Mouse (Mus musculus) layer of hippocampus, adult 6 months (tissue): ENCODE data around the gene Psme2. TPM values are rescaled to one million over a fixed set of nuclear protein-coding genes. Genes with fewer than 3 reads are reported as not detected.

Experiments used
- long read RNA-seq, 2 experiments: library from polyadenylated mRNA; unstranded; transcript quantifications; one replicate each; pipeline ENCODE4 v2.0.0; 2019 to 2020
- polyA plus RNA-seq: library from polyadenylated mRNA; unstranded; fragments of <200 nt; fragmentation: Nextera tagmentation; gene quantifications from 2 replicates; pipeline ENCODE4 v1.2.3, GENCODE M21; 2021

Gene Psme2
- 115 TPM in 2 replicates for polyA plus RNA-seq
- long read RNA-seq, experiment 1, transcript Psme2-201 (11 exons, 795 nt) = minor isoform, 5 of 67 reads
- long read RNA-seq, experiment 1, transcript Psme2-208 (11 exons, 962 nt) = major isoform, 56 of 67 reads
- long read RNA-seq, experiment 1, partial matches to known transcripts = 4 of 67 reads
- long read RNA-seq, experiment 1, other reads (novel, unspliced or antisense) = 1 of 67 reads
- long read RNA-seq, experiment 2, transcript Psme2-201 (11 exons, 795 nt) = minor isoform, 5 of 20 reads
- long read RNA-seq, experiment 2, transcript Psme2-208 (11 exons, 962 nt) = major isoform, 11 of 20 reads
- long read RNA-seq, experiment 2, partial matches to known transcripts = 4 of 20 reads
- long read RNA-seq, experiment 2, other reads (novel, unspliced or antisense) = 0 of 20 reads

GRCm38 (mm10) chr14:55590748-55591330 lies at the start of gene Psme2:
TSS of gene Psme2 (minus strand) at chr14:55591113.

GRCm38 (mm10) chr14:55637795-55638194 lies 46.9 kb upstream of the Psme2 start, which contains the start of gene Gm49378:
TSS of gene Gm49378 (minus strand) at chr14:55637895.

GRCm38 (mm10) chr14:55635523-55636007 lies 44.7 kb upstream of the Psme2 start, which contains the start of gene Ipo4:
TSS of gene Ipo4 (minus strand) at chr14:55635957.

GRCm38 (mm10) chr14:55617822-55618221 lies 26.9 kb upstream of the Psme2 start, which contains the start of gene Rec8:
TSS of gene Rec8 (plus strand) at chr14:55618037.

GRCm38 (mm10) chr14:55603271-55603632 lies 12.3 kb upstream of the Psme2 start, which contains the start of gene Irf9:
TSS of gene Irf9 (plus strand) at chr14:55603571.

GRCm38 (mm10) chr14:55591331-55591891 lies 498 bp upstream of the Psme2 start, which contains the start of gene Rnf31:
TSS of gene Rnf31 (plus strand) at chr14:55591708.

GRCm38 (mm10) chr14:55584702-55585565 lies 6.0 kb downstream of the Psme2 start, which contains the start of gene Emc9:
TSS of gene Emc9 (minus strand) at chr14:55585302.

GRCm38 (mm10) chr14:55577871-55578667 lies 12.8 kb downstream of the Psme2 start, which contains the start of gene Psme1:
TSS of gene Psme1 (plus strand) at chr14:55578123.

GRCm38 (mm10) chr14:55575302-55575701 lies 15.6 kb downstream of the Psme2 start, which contains the start of gene Fitm1:
TSS of gene Fitm1 (plus strand) at chr14:55575617.

GRCm38 (mm10) chr14:55560202-55561073 lies 30.5 kb downstream of the Psme2 start, which contains the start of gene A730061H03Rik:
TSS of gene A730061H03Rik (minus strand) at chr14:55560406.

GRCm38 (mm10) chr14:55559799-55560201 lies 31.1 kb downstream of the Psme2 start, which contains the start of gene Dcaf11:
TSS of gene Dcaf11 (plus strand) at chr14:55560006.

GRCm38 (mm10) chr14:55540067-55540786 lies 50.7 kb downstream of the Psme2 start, which contains the start of gene Pck2:
TSS of gene Pck2 (plus strand) at chr14:55540266.

Other genes with a start within 250 kb of the Psme2 start
- 22.5 and 23.0 TPM in 2 replicates for gene Dhrs4, start 112.4 kb downstream of the Psme2 start, polyA plus RNA-seq
- gene Carmil3, start 100.5 kb downstream of the Psme2 start, polyA plus RNA-seq = 1.8 and 2.9 TPM in 2 replicates
- 661 and 751 TPM in 2 replicates for gene Cpne6, start 80.7 kb downstream of the Psme2 start, polyA plus RNA-seq
- 0.13 TPM in 1 of 2 replicates, not detected in the other for gene Nrl, start 66.1 kb downstream of the Psme2 start, polyA plus RNA-seq
- gene Pck2, start 50.8 kb downstream of the Psme2 start, polyA plus RNA-seq = 28.8 and 36.0 TPM in 2 replicates
- 70.4 and 77.7 TPM in 2 replicates for gene Dcaf11, start 31.1 kb downstream of the Psme2 start, polyA plus RNA-seq
- not detected in 2 replicates for gene A730061H03Rik, start 30.7 kb downstream of the Psme2 start, polyA plus RNA-seq
- not detected in 2 replicates for gene Fitm1, start 15.5 kb downstream of the Psme2 start, polyA plus RNA-seq
- gene Psme1, start 13.0 kb downstream of the Psme2 start, polyA plus RNA-seq = 54.2 and 58.9 TPM in 2 replicates
- gene Emc9, start 5.8 kb downstream of the Psme2 start, polyA plus RNA-seq = 151 and 161 TPM in 2 replicates
- 6.5 and 11.3 TPM in 2 replicates for gene Rnf31, start 595 bp upstream of the Psme2 start, polyA plus RNA-seq
- 4.6 and 5.9 TPM in 2 replicates for gene Irf9, start 12.5 kb upstream of the Psme2 start, polyA plus RNA-seq
- 0.78 and 0.95 TPM in 2 replicates for gene Rec8, start 26.9 kb upstream of the Psme2 start, polyA plus RNA-seq
- gene Ipo4, start 44.8 kb upstream of the Psme2 start, polyA plus RNA-seq = 48.5 and 50.1 TPM in 2 replicates
- gene Gm49378, start 46.8 kb upstream of the Psme2 start, polyA plus RNA-seq = 0.14 and 0.48 TPM in 2 replicates
- 32.7 and 36.4 TPM in 2 replicates for gene Tm9sf1, start 52.7 kb upstream of the Psme2 start, polyA plus RNA-seq
- gene Tssk4, start 59.1 kb upstream of the Psme2 start, polyA plus RNA-seq = 0.11 and 0.29 TPM in 2 replicates
- gene Mdp1, start 69.4 kb upstream of the Psme2 start, polyA plus RNA-seq = 62.3 and 63.2 TPM in 2 replicates
- gene Gmpr2, start 80.8 kb upstream of the Psme2 start, polyA plus RNA-seq = 24.9 and 27.8 TPM in 2 replicates
- 665 and 692 TPM in 2 replicates for gene Nedd8, start 81.0 kb upstream of the Psme2 start, polyA plus RNA-seq
- 8.2 and 9.7 TPM in 2 replicates for gene Tinf2, start 90.7 kb upstream of the Psme2 start, polyA plus RNA-seq
- 0.08 TPM in 1 of 2 replicates, not detected in the other for gene Tgm1, start 122.8 kb upstream of the Psme2 start, polyA plus RNA-seq
- gene Rabggta, start 131.2 kb upstream of the Psme2 start, polyA plus RNA-seq = 31.9 and 38.2 TPM in 2 replicates
- gene Dhrs1, start 154.6 kb upstream of the Psme2 start, polyA plus RNA-seq = 123 and 128 TPM in 2 replicates
- 8.1 and 8.5 TPM in 2 replicates for gene Nop9, start 154.6 kb upstream of the Psme2 start, polyA plus RNA-seq
- 3.9 and 5.8 TPM in 2 replicates for gene Cideb, start 167.3 kb upstream of the Psme2 start, polyA plus RNA-seq
- 0.16 and 0.54 TPM in 2 replicates for gene Ltb4r2, start 170.3 kb upstream of the Psme2 start, polyA plus RNA-seq
- 0.26 TPM in 1 of 2 replicates, not detected in the other for gene Ltb4r1, start 174.8 kb upstream of the Psme2 start, polyA plus RNA-seq
- 1.4 TPM in 2 replicates for gene Adcy4, start 193.0 kb upstream of the Psme2 start, polyA plus RNA-seq
- 0.45 and 0.55 TPM in 2 replicates for gene Ripk3, start 197.8 kb upstream of the Psme2 start, polyA plus RNA-seq
- gene Nfatc4, start 232.0 kb upstream of the Psme2 start, polyA plus RNA-seq = 0.25 TPM in 1 of 2 replicates, not detected in the other